Mouse (Mus musculus) spleen, adult 2 months (tissue): Measurements from ENCODE around the gene Ficd. TPM values are rescaled to one million over a fixed set of nuclear protein-coding genes. Genes with fewer than 3 reads are reported as not detected.
A peak's percentile ranks its signal among the peaks of the same experiment; 100 is the strongest.
"Not testable (repeated sequence)": the region's sequence is repeated elsewhere in the genome, so short reads cannot be mapped to it uniquely, and the experiment has no call there.

Source experiments
- DNase-seq, 2 experiments: peaks; one replicate each; pipeline versions ENCODE4 v3.0.0 to v3.0.0-alpha.2; 2012 to 2021; ENCODE audit warnings: low spot score in 2 of 2, low read depth in 1 of 2
- H3K27ac ChIP-seq: fragments of 200-500 bp; 2 replicates; pipeline ENCODE4 v1.5.1; 2012; ENCODE audit warnings: low read length, inconsistent platforms; ENCODE audit not compliant: insufficient read depth
- H3K27me3 ChIP-seq: fragments of 200-500 bp; 2 replicates; pipeline ENCODE4 v1.6.1; 2012; ENCODE audit warnings: mild to moderate bottlenecking, moderate library complexity, low read length, inconsistent platforms; ENCODE audit not compliant: control insufficient read depth, insufficient read depth
- H3K36me3 ChIP-seq: fragments of 200-500 bp; 2 replicates; pipeline ENCODE4 v1.6.1; 2012; ENCODE audit warnings: mild to moderate bottlenecking, low read length, inconsistent platforms; ENCODE audit not compliant: control insufficient read depth, insufficient read depth
- H3K4me1 ChIP-seq: fragments of 200-500 bp; 2 replicates; pipeline ENCODE4 v1.6.1; 2011; ENCODE audit warnings: inconsistent platforms; ENCODE audit not compliant: control insufficient read depth, insufficient read depth, insufficient read length
- H3K4me3 ChIP-seq: fragments of 200-500 bp; 2 replicates; pipeline ENCODE4 v1.5.1; 2011; ENCODE audit warnings: mild to moderate bottlenecking, inconsistent platforms; ENCODE audit not compliant: insufficient read depth, insufficient read length; ENCODE audit errors: extremely low read depth
- CTCF ChIP-seq: fragments of 200-500 bp; IDR thresholded peaks from 2 replicates; pipeline ENCODE4 v1.5.1; 2011; ENCODE audit warnings: mild to moderate bottlenecking, inconsistent platforms; ENCODE audit not compliant: insufficient read depth, insufficient read length, insufficient replicate concordance; ENCODE audit errors: extremely low read depth
- POLR2A ChIP-seq: fragments of 200-500 bp; IDR thresholded peaks from 2 replicates; pipeline ENCODE4 v1.6.1; 2011; ENCODE audit warnings: low read depth, low read length, inconsistent platforms
- WGBS: fragments of 180-500 bp; shearing (Covaris S2); methylation state at CpG from one replicate; pipeline ENCODE4 v1.1.7; 2018; 5-methylcytosine and 5-hydroxymethylcytosine counted together
- polyA plus RNA-seq: library from polyadenylated mRNA; depleted of rRNA; stranded (reverse); fragments of >200 nt; gene quantifications from 2 replicates; pipeline ENCODE4 v1.2.3, GENCODE M21; 2012

The Ficd gene
- polyA plus RNA-seq, 1 experiment: 5.0 TPM

- WGBS: under 1% methylated on average over 38 of the region's 38 CpGs
- Histone ChIP-seq H3K4me3 (peak overlapping the region; percentile 75), H3K36me3 (peaks cover 10% of the 10 kb centered on the region; the same call in 1 of the 2 replicates), H3K27me3 (no peaks in the 10 kb centered on the region), H3K4me1 (peaks cover 16% of the 10 kb centered on the region; the same call in 1 of the 2 replicates), H3K27ac (peak overlapping the region; percentile 54)
- no peak for DNase-seq
- no peak for TF ChIP-seq CTCF
- TF ChIP-seq POLR2A: no peak
Measured at GRCm38 (mm10) chr5:113772905-113773519, 37.4 kb downstream of the Ficd start.

- Histone ChIP-seq H3K4me3 (peak overlapping the region; percentile 75), H3K27me3 (no peaks in the 10 kb centered on the region), H3K27ac (no peak overlapping the region; the same call in 1 of the 2 replicates), H3K4me1 (peaks cover 16% of the 10 kb centered on the region; the same call in 1 of the 2 replicates), H3K36me3 (peaks cover 10% of the 10 kb centered on the region; the same call in 1 of the 2 replicates)
- peak; percentile 72 to 85 for DNase-seq
- WGBS: 0% methylated on average over 7 of the region's 7 CpGs
- TF ChIP-seq POLR2A: no peak
- peak; percentile 99 for TF ChIP-seq CTCF
Measured at GRCm38 (mm10) chr5:113773664-113774063, 38.1 kb downstream of the Ficd start.

- no peak for DNase-seq
- Histone ChIP-seq H3K27me3 (no peaks in the 10 kb centered on the region), H3K4me1 (peaks cover 16% of the 10 kb centered on the region; the same call in 1 of the 2 replicates), H3K36me3 (peaks cover 10% of the 10 kb centered on the region; the same call in 1 of the 2 replicates), H3K4me3 (no peak overlapping the region), H3K27ac (peak overlapping the region; percentile 84)
- TF ChIP-seq POLR2A: no peak
- TF ChIP-seq CTCF: no peak
- 54% methylated on average over 10 of the region's 10 CpGs for WGBS
Measured at GRCm38 (mm10) chr5:113775585-113775984, 40.0 kb downstream of the Ficd start.

- WGBS: 27% methylated on average over 15 of the region's 15 CpGs
- Histone ChIP-seq H3K27me3 (no peaks in the 10 kb centered on the region), H3K4me3 (no peak overlapping the region), H3K36me3 (peaks cover 10% of the 10 kb centered on the region; the same call in 1 of the 2 replicates), H3K4me1 (peaks cover 16% of the 10 kb centered on the region; the same call in 1 of the 2 replicates), H3K27ac (peak overlapping the region; percentile 84)
- no peak for TF ChIP-seq CTCF
- TF ChIP-seq POLR2A: no peak
- DNase-seq: peak in 1 of 2 experiments; percentile 22
Measured at GRCm38 (mm10) chr5:113776128-113776895, 40.7 kb downstream of the Ficd start.

- H3K4me3 ChIP-seq: no peak overlapping the region
- peak overlapping the region; percentile 84 for H3K27ac ChIP-seq
- H3K4me1 ChIP-seq: peaks cover 16% of the 10 kb centered on the region; the same call in 1 of the 2 replicates
- peak; percentile 57 to 59 for DNase-seq
- peaks cover 10% of the 10 kb centered on the region; the same call in 1 of the 2 replicates for H3K36me3 ChIP-seq
- no peaks in the 10 kb centered on the region for H3K27me3 ChIP-seq
- TF ChIP-seq POLR2A (peak; percentile 25; the same call in 1 of the 2 replicates), CTCF (no peak)
- 34% methylated on average over 8 of the region's 8 CpGs for WGBS
Measured at GRCm38 (mm10) chr5:113776896-113777226, 41.3 kb downstream of the Ficd start.

GRCm38 (mm10) chr5:113777728-113778127, 42.1 kb downstream of the Ficd start:
- not testable (repeated sequence) for H3K36me3 ChIP-seq, H3K27ac ChIP-seq, H3K4me3 ChIP-seq, H3K27me3 ChIP-seq, DNase-seq
- H3K4me1 ChIP-seq: peaks cover 16% of the 10 kb centered on the region; the same call in 1 of the 2 replicates
- 30% methylated on average over 8 of the region's 8 CpGs for WGBS

- H3K4me3 ChIP-seq: no peak overlapping the region
- no peaks in the 10 kb centered on the region for H3K27me3 ChIP-seq
- DNase-seq: no peak
- H3K4me1 ChIP-seq: peaks cover 17% of the 10 kb centered on the region; the same call in 1 of the 2 replicates
- WGBS: 84% methylated on average over 5 of the region's 5 CpGs
- no peak overlapping the region for H3K27ac ChIP-seq
- no peak for TF ChIP-seq POLR2A
- no peak for TF ChIP-seq CTCF
- H3K36me3 ChIP-seq: peaks cover 8% of the 10 kb centered on the region; the same call in 1 of the 2 replicates
Measured at GRCm38 (mm10) chr5:113779569-113779968, 44.0 kb downstream of the Ficd start.
